Mouse (Mus musculus): ENCODE data around the gene Spata31d1d.
"Not testable (repeated sequence)": the region's sequence is repeated elsewhere in the genome, so short reads cannot be mapped to it uniquely, and the experiment has no call there.

The Spata31d1d gene

GRCm38 (mm10) chr13:59731652-59732051, at the start of gene Spata31d1d:
TSS of gene Spata31d1d (minus strand) at chr13:59731752.
- DNase-seq (ENCODE audit: low spot score): no peak

- not testable (repeated sequence) for DNase-seq (ENCODE audit: low spot score)
Observed at GRCm38 (mm10) chr13:59779744-59780264, 48.3 kb upstream of the Spata31d1d start.

GRCm38 (mm10) chr13:59779213-59779612, 47.7 kb upstream of the Spata31d1d start:
- DNase-seq (ENCODE audit: low spot score): peak; percentile 49

GRCm38 (mm10) chr13:59775168-59775567, 43.6 kb upstream of the Spata31d1d start:
- peak; percentile 86 for DNase-seq (ENCODE audit: low spot score)

GRCm38 (mm10) chr13:59771257-59771656, 39.7 kb upstream of the Spata31d1d start:
- DNase-seq (ENCODE audit: low spot score): peak; percentile 89

- peak; percentile 40 for DNase-seq (ENCODE audit: low spot score)
Observed at GRCm38 (mm10) chr13:59770847-59771246, 39.3 kb upstream of the Spata31d1d start.

- DNase-seq (ENCODE audit: low spot score): peak; percentile 81
Observed at GRCm38 (mm10) chr13:59770164-59770562, 38.6 kb upstream of the Spata31d1d start.

- DNase-seq (ENCODE audit: low spot score): peak; percentile 96
Observed at GRCm38 (mm10) chr13:59769296-59770163, 38.0 kb upstream of the Spata31d1d start, which contains the start of gene Isca1. TSS of gene Isca1 (minus strand) at chr13:59769810.

- DNase-seq (ENCODE audit: low spot score): peak; percentile 41
Observed at GRCm38 (mm10) chr13:59768531-59768930, 37.0 kb upstream of the Spata31d1d start.

- DNase-seq (ENCODE audit: low spot score): no peak
Observed at GRCm38 (mm10) chr13:59766786-59767515, 35.4 kb upstream of the Spata31d1d start.

- DNase-seq (ENCODE audit: low spot score): no peak
Observed at GRCm38 (mm10) chr13:59762791-59763190, 31.2 kb upstream of the Spata31d1d start.

GRCm38 (mm10) chr13:59756906-59757305, 25.4 kb upstream of the Spata31d1d start:
- DNase-seq (ENCODE audit: low spot score): no peak

GRCm38 (mm10) chr13:59750310-59750709, 18.8 kb upstream of the Spata31d1d start:
- no peak for DNase-seq (ENCODE audit: low spot score)

GRCm38 (mm10) chr13:59746711-59747110, 15.2 kb upstream of the Spata31d1d start, which contains the start of gene 1700014D04Rik:
TSS of gene 1700014D04Rik (minus strand) at chr13:59746752.
- DNase-seq (ENCODE audit: low spot score): no peak

GRCm38 (mm10) chr13:59746164-59746563, 14.6 kb upstream of the Spata31d1d start:
- DNase-seq (ENCODE audit: low spot score): peak; percentile 22

GRCm38 (mm10) chr13:59745462-59745861, 13.9 kb upstream of the Spata31d1d start:
- DNase-seq (ENCODE audit: low spot score): no peak

GRCm38 (mm10) chr13:59741697-59742096, 10.1 kb upstream of the Spata31d1d start:
- DNase-seq (ENCODE audit: low spot score): no peak

GRCm38 (mm10) chr13:59741096-59741495, 9.5 kb upstream of the Spata31d1d start:
- no peak for DNase-seq (ENCODE audit: low spot score)

- DNase-seq (ENCODE audit: low spot score): no peak
Observed at GRCm38 (mm10) chr13:59739397-59739796, 7.8 kb upstream of the Spata31d1d start.

- no peak for DNase-seq (ENCODE audit: low spot score)
Observed at GRCm38 (mm10) chr13:59738455-59738854, 6.9 kb upstream of the Spata31d1d start.

- DNase-seq (ENCODE audit: low spot score): peak; percentile 18
Observed at GRCm38 (mm10) chr13:59735190-59735589, 3.6 kb upstream of the Spata31d1d start.

- DNase-seq (ENCODE audit: low spot score): not testable (repeated sequence)
Observed at GRCm38 (mm10) chr13:59734347-59734746, 2.8 kb upstream of the Spata31d1d start.
